Mouse (Mus musculus): ENCODE results near the gene Prr23a2.

- TF ChIP-seq POLR2A (IDR thresholded peaks at IDR 0.05; ENCODE audit: low read depth, low read length) (no peak), CTCF (IDR thresholded peaks at IDR 0.05; ENCODE audit: extremely low read depth, insufficient read depth, insufficient read length, insufficient replicate concordance) (no peak)
Observed at GRCm38 (mm10) chr9:98829508-98829907, 26.8 kb upstream of the Prr23a2 start.

All from spleen, adult 2 months (tissue).